Mouse (Mus musculus) gastrocnemius, postnatal 36 days (tissue): ENCODE results near the gene Agl. TPM values are rescaled to one million over a fixed set of nuclear protein-coding genes. Genes with fewer than 3 reads are reported as not detected.
"Not testable (repeated sequence)": the region's sequence is repeated elsewhere in the genome, so short reads cannot be mapped to it uniquely, and the experiment has no call there.

Experiments
- DNase-seq, 2 experiments: peaks; one replicate each; pipeline ENCODE4 v3.0.0; 2022
- intact Hi-C: fragments of 180-260 bp; cut with DNase I; formaldehyde crosslinking; loops from one replicate; pipeline ENCODE4 v1.15.1; 2025
- total RNA-seq, 2 experiments: library from RNA; stranded (reverse); gene quantifications; 2 replicates each; pipeline ENCODE4 v1.2.3; 2021

Gene Agl
- total RNA-seq, 2 experiments from 2014 or later: 722 to 762 TPM

DNA sequence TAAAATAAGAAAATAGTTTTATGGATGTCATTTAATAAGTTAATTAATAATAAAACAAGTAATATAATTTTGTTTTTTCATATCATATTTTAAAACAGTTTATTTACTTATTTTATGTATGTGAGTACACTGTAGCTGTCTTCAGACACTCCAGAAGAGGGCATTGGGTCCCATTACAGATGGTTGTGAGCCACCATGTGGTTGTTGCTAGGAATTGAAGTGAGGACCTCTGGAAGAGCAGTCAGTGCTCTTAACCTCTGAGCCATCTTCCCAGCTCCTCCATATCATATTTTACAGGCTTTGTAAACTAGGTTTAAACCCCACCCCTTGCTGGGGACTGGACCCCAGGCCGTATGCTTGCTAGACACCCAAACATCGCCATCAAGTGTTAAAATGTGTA, 36.4 kb downstream of the Agl start:
- DNase-seq: no peak
- intact Hi-C loops: loop anchor here (5.0 kb wide), 1 partner anchor 66 kb away; no protein-coding TSS in a partner anchor

- intact Hi-C loops, DNase-seq: not testable (repeated sequence)
Observed at GRCm38 (mm10) chr3:116766963-116767362, 41.0 kb downstream of the Agl start.

GRCm38 (mm10) chr3:116752818-116753217, 55.1 kb downstream of the Agl start:
- no peak for DNase-seq
- intact Hi-C loops: no loop called here

DNA sequence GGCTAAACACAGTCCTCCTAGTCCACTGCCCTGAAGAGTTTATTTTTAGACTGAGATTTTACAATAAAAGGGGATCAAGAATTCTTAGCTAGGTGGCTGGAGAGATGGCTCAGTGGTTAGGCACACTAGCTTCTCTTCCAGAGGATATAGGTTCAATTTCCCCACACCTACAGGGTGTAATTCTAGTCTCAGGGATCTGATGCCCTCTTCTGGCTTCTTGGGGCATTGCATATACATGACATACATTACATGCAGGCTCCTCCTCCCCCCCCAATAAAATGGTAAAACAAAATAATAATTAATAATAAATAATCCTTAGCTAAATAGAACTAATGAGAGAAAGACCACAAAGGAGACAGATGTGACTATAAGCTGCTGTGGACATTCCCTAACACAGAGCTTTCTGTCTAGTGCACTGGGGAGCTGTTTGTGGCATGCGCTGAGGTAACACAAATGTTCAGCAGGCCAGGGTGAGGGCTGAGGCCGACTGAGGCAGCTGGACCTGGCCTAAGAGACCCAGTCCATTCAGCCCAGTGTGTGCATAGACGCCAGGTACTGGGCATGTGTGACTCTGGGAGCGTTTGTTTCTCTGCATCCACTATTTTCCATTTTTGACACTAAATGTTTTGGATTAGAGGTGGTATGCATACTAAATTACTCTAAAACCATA, 56.6 kb downstream of the Agl start:
- intact Hi-C loops: no loop called here
- no peak for DNase-seq

DNA sequence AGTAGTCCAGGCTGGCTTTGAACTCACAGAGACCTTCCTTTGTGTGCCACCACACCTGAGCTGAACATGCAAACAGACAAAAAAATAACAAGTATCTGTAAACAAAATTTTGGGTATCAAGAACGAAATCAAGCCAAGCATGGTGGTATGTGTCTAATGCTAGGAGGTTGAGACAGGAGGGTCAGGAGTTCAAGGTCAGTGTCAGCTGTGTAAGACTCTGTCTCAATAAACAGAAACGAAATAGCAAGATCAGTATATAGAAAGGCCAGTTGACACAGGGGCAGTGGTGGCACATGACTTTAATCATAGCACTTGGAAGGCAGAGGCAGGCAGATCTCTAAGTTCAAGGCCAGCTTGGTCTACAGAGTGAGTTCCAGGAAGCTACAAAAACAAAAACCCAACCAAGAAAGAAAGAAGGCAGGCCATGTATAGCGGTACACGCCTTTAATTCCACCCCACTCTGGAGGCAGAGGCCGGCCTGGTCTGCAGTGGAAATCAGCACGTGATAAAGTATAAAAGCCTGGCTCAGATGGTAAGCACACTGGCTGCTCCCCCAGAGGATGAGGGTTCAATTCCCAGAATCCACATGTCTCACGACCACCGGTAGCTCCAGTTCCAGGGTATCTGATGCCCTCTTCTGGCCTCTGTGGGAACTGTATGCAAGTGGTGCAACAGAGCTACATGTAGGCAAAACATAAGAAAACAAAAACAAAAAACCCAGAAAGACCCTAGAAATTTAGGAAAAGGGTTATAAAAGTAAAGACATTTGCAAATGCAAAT, 59.4 kb downstream of the Agl start:
- intact Hi-C loops: no loop called here
- no peak for DNase-seq

DNA sequence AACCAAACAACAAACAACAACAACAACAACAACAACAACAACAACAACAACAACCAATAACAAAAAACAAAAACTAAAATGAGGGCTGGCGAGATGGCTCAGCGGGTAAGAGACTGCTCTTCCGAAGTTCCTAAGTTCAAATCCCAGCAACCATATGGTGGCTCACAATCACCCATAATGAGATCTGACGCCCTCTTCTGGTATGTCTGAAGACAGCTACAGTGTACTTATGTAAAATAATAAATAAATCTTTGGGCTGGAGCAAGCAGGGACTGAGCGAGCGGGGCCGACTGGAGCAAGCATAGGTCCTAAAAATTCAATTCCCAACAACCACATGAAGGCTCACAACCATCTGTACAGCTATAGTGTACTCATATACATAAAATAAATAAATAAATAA, 60.3 kb downstream of the Agl start:
- DNase-seq, intact Hi-C loops: not testable (repeated sequence)

DNA sequence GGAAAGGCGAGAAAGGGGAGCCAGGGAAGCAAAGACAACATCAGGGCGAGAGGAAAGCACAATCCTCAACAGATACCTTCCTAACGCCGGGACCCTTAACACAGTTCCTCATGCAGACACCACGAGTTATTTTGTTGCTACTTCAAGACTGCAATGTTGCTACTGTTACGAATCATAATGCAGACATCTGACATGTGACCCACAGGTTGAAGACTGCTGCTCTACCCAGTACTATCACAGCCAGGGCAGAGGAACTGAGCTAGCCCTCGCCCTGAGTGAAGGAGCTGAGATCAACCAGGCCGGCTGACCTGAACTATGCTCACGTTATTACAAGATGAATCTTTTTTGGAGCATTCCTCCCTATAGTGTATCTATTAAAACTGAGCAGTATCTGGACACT, 67.0 kb downstream of the Agl start:
- intact Hi-C loops: no loop called here
- DNase-seq: no peak

DNA sequence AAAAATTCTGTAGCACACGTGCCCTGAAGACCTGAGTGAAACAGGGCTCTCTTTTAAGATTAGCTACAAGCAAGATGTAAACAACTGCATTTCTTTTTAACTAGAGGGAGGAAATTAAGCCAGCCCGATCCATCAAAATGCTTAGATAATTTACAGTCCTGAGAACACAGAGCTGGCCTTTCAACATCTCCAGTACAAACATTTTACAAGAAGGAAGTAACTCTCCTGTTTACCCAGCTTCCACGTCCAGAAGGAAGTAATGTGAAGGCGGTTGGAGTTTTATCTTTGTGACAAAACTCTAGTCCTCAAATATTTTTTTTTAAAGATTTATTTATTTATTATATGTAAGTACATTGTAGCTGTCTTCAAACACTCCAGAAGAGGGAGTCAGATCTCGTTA, 67.9 kb downstream of the Agl start:
- no peak for DNase-seq
- intact Hi-C loops: no loop called here

- no peak for DNase-seq
- intact Hi-C loops: no loop called here
Observed at GRCm38 (mm10) chr3:116737326-116737731, 70.6 kb downstream of the Agl start.

DNA sequence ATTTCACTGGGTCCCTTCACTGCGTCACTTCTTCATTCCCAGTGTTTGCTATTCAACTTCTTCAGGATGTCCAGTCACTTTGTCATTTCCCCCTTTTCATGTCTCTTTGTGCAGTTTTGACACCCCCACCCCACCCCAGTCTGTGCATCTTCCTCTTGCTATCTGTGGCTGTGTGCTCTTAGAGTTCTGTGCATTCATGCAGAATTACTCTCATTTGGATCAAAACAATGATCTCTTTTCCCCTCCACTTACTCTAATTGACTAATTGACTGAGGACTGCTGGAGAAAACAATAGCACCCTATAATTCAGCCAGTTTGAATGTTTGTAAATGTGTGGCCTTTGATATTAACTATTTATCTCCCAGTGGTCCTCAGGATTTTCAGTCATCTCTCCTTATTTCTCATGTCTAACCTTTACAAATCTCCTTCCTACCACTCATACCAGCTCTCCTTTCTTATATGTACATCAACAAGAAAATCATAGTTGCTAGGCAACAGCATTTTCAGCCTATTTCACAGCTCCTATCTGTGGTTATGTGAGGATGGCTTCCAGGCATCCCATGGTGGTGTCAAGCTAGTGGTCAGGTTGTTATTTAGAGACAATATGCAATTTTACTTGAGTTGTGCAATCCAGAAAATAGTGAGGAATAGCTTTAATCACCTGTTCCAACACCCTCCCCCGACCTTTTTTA, 78.3 kb downstream of the Agl start:
- intact Hi-C loops: no loop called here
- DNase-seq: no peak

DNA sequence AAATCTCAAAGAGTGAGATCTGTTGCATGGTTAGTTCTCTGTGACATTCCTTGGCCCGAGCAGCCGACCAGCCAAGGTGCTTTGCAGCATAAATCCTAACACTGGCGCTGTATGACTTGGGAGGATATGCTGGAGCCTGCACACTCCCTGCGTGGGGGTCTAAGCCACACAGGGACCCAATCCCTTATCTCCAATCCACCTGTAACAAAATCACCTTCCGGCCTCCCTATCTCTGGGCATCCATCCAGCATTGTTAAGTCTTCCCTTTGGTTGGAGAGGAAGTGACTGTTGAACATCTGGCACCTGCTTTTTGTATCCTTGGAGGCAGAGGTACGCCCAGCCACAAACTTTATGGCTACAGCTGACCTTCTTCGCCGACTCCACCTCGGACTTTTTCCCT, 81.2 kb downstream of the Agl start:
- no peak for DNase-seq
- intact Hi-C loops: no loop called here

DNA sequence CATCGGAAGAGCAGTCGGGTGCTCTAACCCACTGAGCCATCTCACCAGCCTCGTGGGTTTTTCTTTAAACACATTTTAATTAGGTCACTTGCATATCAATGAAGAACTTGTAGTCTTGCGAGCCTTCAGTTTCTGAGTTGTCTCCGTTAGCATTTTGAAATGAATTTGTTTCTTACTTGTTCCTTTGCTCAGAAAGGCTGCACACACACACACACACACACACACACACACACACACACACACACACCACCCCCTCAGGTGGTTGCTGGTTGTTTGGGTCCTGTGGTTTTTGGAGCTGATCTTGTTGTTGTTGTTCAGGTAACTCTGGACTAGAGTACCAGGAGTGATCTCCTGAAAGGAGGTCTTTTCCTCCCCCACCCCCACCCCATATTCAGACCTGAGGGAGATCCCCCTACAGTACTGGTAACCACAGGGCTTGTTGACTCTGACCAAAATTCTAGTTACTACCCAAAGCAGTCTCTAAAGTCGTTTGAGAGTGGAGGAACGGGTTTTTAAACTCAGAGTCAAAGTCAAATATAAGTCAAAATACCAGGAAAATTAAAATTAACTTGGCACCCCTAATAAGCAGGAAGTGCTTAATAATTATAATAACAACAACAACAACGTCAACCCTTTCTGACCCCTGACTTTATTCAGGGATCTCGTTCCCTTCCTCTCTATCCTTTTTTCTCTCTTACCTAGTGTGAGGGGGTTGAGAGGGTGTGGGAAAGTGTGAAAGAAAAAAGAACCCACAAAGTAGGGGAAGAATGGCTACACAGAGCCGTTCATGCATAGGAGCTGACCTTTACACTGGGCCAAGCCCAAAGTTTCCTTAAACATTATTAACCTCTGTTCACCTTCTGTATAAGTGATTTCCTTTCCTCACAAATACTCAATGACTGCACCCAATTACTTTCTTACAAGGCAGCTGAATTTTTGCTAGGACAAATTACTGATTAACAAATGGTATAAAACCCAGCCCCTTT, 84.2 kb downstream of the Agl start:
- no peak for DNase-seq
- intact Hi-C loops: no loop called here

DNA sequence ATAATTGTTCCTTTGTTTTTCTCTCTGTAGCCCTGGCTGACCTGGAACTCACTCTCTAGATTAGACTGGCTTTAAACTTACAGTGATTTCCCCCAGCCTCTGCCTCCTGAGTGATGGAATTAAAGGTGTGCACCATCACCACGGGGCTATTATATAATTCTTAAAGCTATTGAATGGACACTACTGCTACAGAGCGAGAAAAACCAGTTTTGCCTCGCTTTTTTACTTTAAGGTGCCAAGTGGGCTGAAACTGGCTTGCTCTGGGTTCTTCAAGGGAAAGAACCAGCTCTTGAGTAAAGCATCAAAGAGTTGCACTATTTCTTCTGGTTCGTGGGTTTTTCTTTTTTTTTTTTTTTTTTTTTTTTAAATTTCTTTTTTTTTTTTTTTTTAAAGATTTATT, 85.0 kb downstream of the Agl start:
- DNase-seq: no peak
- intact Hi-C loops: no loop called here

DNA sequence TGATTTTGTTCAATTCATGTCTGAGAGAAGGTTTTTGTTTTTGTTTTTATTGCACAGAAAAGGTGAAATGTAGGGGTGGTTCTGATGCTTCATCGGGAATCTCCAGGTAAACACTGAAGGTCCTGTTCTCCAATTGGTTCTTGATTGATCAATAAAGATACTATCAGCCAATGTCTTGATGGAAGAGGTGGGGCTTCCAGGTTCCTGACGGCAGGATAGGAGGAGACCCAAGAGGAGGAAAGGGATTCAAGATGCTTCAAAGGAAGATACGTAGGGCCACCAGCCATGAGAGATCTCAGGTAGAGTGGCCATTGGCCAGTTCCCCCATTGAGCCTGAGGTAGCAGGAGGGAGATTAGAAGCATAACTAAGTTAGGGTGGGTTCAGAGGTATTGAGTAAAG, 89.0 kb downstream of the Agl start:
- DNase-seq: no peak
- intact Hi-C loops: no loop called here

- intact Hi-C loops: no loop called here
- no peak for DNase-seq
Observed at GRCm38 (mm10) chr3:116713031-116713430, 94.9 kb downstream of the Agl start.

DNA sequence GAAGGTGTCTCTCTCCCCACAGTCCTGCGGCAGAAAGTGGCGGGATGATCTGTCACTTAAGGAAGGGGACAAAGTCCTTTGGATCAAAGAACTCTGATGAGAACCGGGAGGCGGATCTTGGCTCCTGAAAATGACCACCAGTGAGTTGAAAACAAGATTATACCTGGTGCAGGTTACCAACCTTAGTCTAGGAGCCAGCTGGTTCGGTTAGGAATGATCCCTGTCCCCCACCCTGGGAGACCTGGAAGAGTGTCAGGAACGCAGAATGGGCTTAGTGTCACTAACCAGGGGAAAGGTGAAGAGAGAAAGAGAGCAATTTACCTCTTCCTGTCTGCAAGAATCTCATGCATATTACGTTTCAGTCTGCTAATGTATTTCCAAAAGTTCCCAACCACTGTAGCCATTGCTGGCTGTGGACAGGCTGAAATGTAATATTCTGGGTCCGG, 95.5 kb downstream of the Agl start, which contains the start of gene Slc35a3:
Slc35a3 (minus strand) TSS at position 396 of the 446 bp plus-strand sequence.
- intact Hi-C loops: no loop called here
- DNase-seq: no peak

DNA sequence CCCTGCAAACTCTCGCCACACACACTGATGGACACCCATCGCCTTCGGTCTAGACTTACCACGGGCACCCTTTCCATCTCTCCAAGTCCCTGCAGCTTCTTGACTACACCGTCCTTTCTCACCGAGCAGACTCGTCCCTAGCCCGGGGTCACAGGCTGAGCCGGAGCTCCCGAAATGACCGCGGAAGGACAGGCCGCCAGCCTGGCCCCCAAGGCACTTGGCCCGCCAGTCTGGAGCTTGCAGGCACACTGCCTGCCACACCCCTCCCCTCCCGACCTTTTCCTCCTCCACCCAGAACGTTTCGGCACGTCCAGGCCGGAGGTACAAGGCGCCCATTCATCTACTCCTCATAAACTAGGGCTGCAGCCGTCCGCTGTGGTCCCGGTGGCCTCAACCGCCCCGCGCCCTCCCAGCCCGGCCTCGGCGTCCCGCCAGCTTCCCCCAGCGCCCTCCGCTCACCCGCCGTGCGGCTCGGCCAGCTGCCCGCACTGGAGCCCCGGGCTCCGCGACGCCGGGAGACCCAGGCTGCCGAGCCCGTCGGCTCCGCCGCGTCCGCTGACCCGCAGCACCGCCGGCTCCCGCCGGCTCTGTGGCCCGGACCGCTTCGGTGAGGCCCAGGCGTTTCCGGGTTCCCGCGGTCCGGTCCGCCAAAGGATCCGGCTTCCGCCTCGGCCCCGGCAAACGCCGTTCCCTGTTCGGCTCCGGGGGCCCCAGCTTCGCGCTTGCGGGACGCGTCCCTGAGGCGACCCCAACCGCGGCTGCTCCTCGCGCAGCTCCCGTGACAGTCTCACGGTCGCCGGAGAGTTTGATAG, 96.1 kb downstream of the Agl start:
- intact Hi-C loops: no loop called here
- DNase-seq: peak; percentile 77 to 81

- intact Hi-C loops: no loop called here
- DNase-seq: no peak
Observed at GRCm38 (mm10) chr3:116710941-116711340, 97.0 kb downstream of the Agl start.

GRCm38 (mm10) chr3:116705637-116706204, 102.2 kb downstream of the Agl start:
- DNase-seq: no peak
- intact Hi-C loops: no loop called here
